Mouse (Mus musculus) ES-E14 (cell line): ENCODE results near the gene Myct1.

Experiments
- CHD2 ChIP-seq: IDR thresholded peaks from 2 replicates; pipeline ENCODE4 v1.6.1; 2014; ENCODE audit warnings: mild to moderate bottlenecking, low read depth, low read length, inconsistent platforms
- HCFC1 ChIP-seq: IDR thresholded peaks from 2 replicates; pipeline ENCODE4 v1.6.1; 2012; ENCODE audit warnings: low read length, inconsistent platforms, borderline replicate concordance; ENCODE audit not compliant: insufficient read depth
- MAFK ChIP-seq: IDR thresholded peaks from 2 replicates; pipeline ENCODE4 v1.6.1; 2014; ENCODE audit warnings: mild to moderate bottlenecking, low read depth, low read length, inconsistent platforms; ENCODE audit not compliant: insufficient read depth
- ZC3H11A ChIP-seq: IDR thresholded peaks from 2 replicates; pipeline ENCODE4 v1.6.1; 2012; ENCODE audit warnings: low read depth, mild to moderate bottlenecking, inconsistent platforms, low read length, borderline replicate concordance
- ZNF384 ChIP-seq: IDR thresholded peaks from 2 replicates; pipeline ENCODE4 v1.6.1; 2012; ENCODE audit warnings: low read depth, low read length, inconsistent platforms

DNA sequence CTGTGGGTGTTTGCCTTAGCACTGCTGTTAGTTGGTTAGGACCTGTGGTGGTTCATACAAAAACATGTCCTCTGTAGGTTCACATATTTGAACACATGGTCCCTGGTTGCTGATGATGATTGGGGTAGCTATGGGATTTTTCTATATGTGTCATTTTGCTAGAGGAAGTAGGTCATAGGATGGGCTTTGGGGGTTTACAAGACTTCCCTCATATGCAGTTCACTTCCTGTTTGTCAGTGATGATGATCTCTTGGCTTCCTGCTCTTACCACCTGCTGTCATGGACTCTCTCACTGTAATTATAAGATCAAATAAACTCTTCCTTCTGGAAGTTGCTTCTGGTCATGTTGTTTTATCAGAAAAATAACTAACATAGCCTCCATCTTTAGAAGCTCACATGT lies 34.8 kb upstream of the Myct1 start:
- TF ChIP-seq CHD2 (no peak), MAFK (no peak), ZC3H11A (no peak), HCFC1 (no peak), ZNF384 (no peak)
